Mouse (Mus musculus) erythroblast, embryonic 14.5 days (primary cell): ENCODE data around the gene Kcnd2.

ENCODE experiments used
- GATA1 ChIP-seq: IDR thresholded peaks from 2 replicates; pipeline ENCODE4 v1.6.1; 2012; ENCODE audit warnings: low read length, inconsistent platforms, mixed read lengths
- TAL1 ChIP-seq: IDR thresholded peaks from 3 replicates; pipeline ENCODE4 v1.6.1; 2012; ENCODE audit warnings: low read length, inconsistent platforms, mixed read lengths

GRCm38 (mm10) chr6:21259031-21259430 lies 43.7 kb downstream of the Kcnd2 start:
- no peak for TF ChIP-seq TAL1
- TF ChIP-seq GATA1, result no peak
